Mouse (Mus musculus) hindbrain, embryonic 15.5 days (tissue): ENCODE measurements around the gene Adgrb3. TPM values are rescaled to one million over a fixed set of nuclear protein-coding genes. Genes with fewer than 3 reads are reported as not detected.

Experiments
- ATAC-seq: fragments of 200-750 bp; cut with Nextera tagmentation; 2 replicates; pipeline ENCODE4 v1.8.0; 2017; ENCODE audit warnings: low read depth, moderate number of reproducible peaks, moderate TSS enrichment; ENCODE audit not compliant: low FRiP score
- H3K27ac ChIP-seq: fragments of 300-500 bp; sonication (generic); replicated peaks from 2 replicates; pipeline ENCODE4 v1.5.1; 2015; ENCODE audit warnings: mild to moderate bottlenecking, inconsistent platforms
- H3K27me3 ChIP-seq: fragments of 300-500 bp; sonication (generic); 2 replicates; pipeline ENCODE4 v1.6.1; 2015; ENCODE audit warnings: control low read depth, inconsistent platforms
- H3K36me3 ChIP-seq: fragments of 300-500 bp; sonication (generic); 2 replicates; pipeline ENCODE4 v1.6.1; 2015; ENCODE audit warnings: control low read depth, inconsistent platforms
- H3K4me1 ChIP-seq: fragments of 300-500 bp; sonication (generic); replicated peaks from 2 replicates; pipeline ENCODE4 v1.6.1; 2015; ENCODE audit warnings: control low read depth, inconsistent platforms
- H3K4me2 ChIP-seq: fragments of 300-500 bp; sonication (generic); 2 replicates; pipeline ENCODE4 v1.6.1; 2015; ENCODE audit warnings: moderate library complexity, mild to moderate bottlenecking, inconsistent platforms
- H3K4me3 ChIP-seq: fragments of 300-500 bp; sonication (generic); 2 replicates; pipeline ENCODE4 v1.5.1; 2015; ENCODE audit warnings: mild to moderate bottlenecking, inconsistent platforms
- H3K9ac ChIP-seq: fragments of 300-500 bp; sonication (generic); 2 replicates; pipeline ENCODE4 v1.6.1; 2015; ENCODE audit warnings: inconsistent platforms
- H3K9me3 ChIP-seq: fragments of 300-500 bp; sonication (generic); 2 replicates; pipeline ENCODE4 v1.6.1; 2016; ENCODE audit warnings: control low read depth, inconsistent platforms
- WGBS: fragments of 180-500 bp; shearing (Covaris S2); methylation state at CpG from one replicate; pipeline ENCODE4 v1.1.7; 2015; 5-methylcytosine and 5-hydroxymethylcytosine counted together
- polyA plus RNA-seq: library from polyadenylated mRNA; unstranded; fragments of >200 nt; fragmentation: Nextera tagmentation; extraction: Ambion mirVana; gene quantifications from 2 replicates; pipeline ENCODE4 v1.2.1, GENCODE M21; 2015

Adgrb3 gene
- polyA plus RNA-seq, 1 experiment from 2014 or later = 52.4 TPM

- Histone ChIP-seq H3K4me3 (no peak overlapping the region), H3K4me1 (peaks cover 22% of the 10 kb centered on the region), H3K27ac (peak overlapping the region; percentile 76), H3K4me2 (peak overlapping the region; percentile 12), H3K36me3 (no peaks in the 10 kb centered on the region), H3K27me3 (no peaks in the 10 kb centered on the region), H3K9ac (no peak overlapping the region), H3K9me3 (no peaks in the 10 kb centered on the region)
- WGBS = 32% methylated on average over 11 of the region's 11 CpGs
- ATAC-seq = peak; percentile 66
Observed at GRCm38 (mm10) chr1:25166036-25166796, 663.3 kb downstream of the Adgrb3 start.

GRCm38 (mm10) chr1:25163561-25163960, 665.9 kb downstream of the Adgrb3 start:
- H3K4me3 ChIP-seq = no peak overlapping the region
- no peak overlapping the region for H3K27ac ChIP-seq
- H3K4me2 ChIP-seq = no peak overlapping the region
- no peaks in the 10 kb centered on the region for H3K36me3 ChIP-seq
- H3K27me3 ChIP-seq = no peaks in the 10 kb centered on the region
- WGBS = 78% methylated on average over 6 of the region's 6 CpGs
- H3K9me3 ChIP-seq = no peaks in the 10 kb centered on the region
- no peak for ATAC-seq
- peaks cover 22% of the 10 kb centered on the region for H3K4me1 ChIP-seq
- H3K9ac ChIP-seq = no peak overlapping the region

GRCm38 (mm10) chr1:25146206-25146605, 683.3 kb downstream of the Adgrb3 start:
- ATAC-seq = no peak
- Histone ChIP-seq H3K4me3 (no peak overlapping the region), H3K27me3 (no peaks in the 10 kb centered on the region), H3K9me3 (no peaks in the 10 kb centered on the region), H3K9ac (no peak overlapping the region), H3K4me2 (no peak overlapping the region), H3K27ac (no peak overlapping the region), H3K4me1 (no peaks in the 10 kb centered on the region), H3K36me3 (no peaks in the 10 kb centered on the region)
- WGBS = 87% methylated on average over 3 of the region's 3 CpGs

- Histone ChIP-seq H3K27me3 (no peaks in the 10 kb centered on the region), H3K4me3 (no peak overlapping the region), H3K9me3 (no peaks in the 10 kb centered on the region), H3K36me3 (no peaks in the 10 kb centered on the region), H3K27ac (0 out of 2 replicates have a peak overlapping the region, but pooled peaks have one; percentile 12), H3K4me1 (0 out of 2 replicates have a peak, but pooled peaks cover 2% of the 10 kb centered on the region), H3K9ac (no peak overlapping the region), H3K4me2 (no peak overlapping the region)
- 56% methylated on average over 4 of the region's 4 CpGs for WGBS
- ATAC-seq = no peak
Observed at GRCm38 (mm10) chr1:25132150-25132824, 697.2 kb downstream of the Adgrb3 start.

GRCm38 (mm10) chr1:25115512-25115911, 714.0 kb downstream of the Adgrb3 start:
- H3K4me2 ChIP-seq = no peak overlapping the region
- H3K9ac ChIP-seq = no peak overlapping the region
- H3K4me3 ChIP-seq = no peak overlapping the region
- H3K9me3 ChIP-seq = no peaks in the 10 kb centered on the region
- H3K4me1 ChIP-seq = no peaks in the 10 kb centered on the region
- no peak overlapping the region for H3K27ac ChIP-seq
- no peaks in the 10 kb centered on the region for H3K27me3 ChIP-seq
- H3K36me3 ChIP-seq = peaks cover 6% of the 10 kb centered on the region
- peak; percentile 30; the same call in 1 of the 2 replicates for ATAC-seq
- 80% methylated on average over 11 of the region's 11 CpGs for WGBS

GRCm38 (mm10) chr1:25107500-25108101, 721.9 kb downstream of the Adgrb3 start:
- no peak overlapping the region for H3K4me2 ChIP-seq
- H3K4me1 ChIP-seq = peaks cover 16% of the 10 kb centered on the region
- H3K36me3 ChIP-seq = peaks cover 6% of the 10 kb centered on the region
- no peak overlapping the region for H3K9ac ChIP-seq
- 36% methylated on average over 3 of the region's 3 CpGs for WGBS
- no peaks in the 10 kb centered on the region for H3K9me3 ChIP-seq
- H3K27ac ChIP-seq = peak overlapping the region; percentile 63
- no peaks in the 10 kb centered on the region for H3K27me3 ChIP-seq
- ATAC-seq = peak; percentile 72; the same call in 1 of the 2 replicates
- H3K4me3 ChIP-seq = no peak overlapping the region

GRCm38 (mm10) chr1:25106679-25107078, 722.8 kb downstream of the Adgrb3 start:
- 72% methylated on average over 6 of the region's 6 CpGs for WGBS
- H3K4me2 ChIP-seq = no peak overlapping the region
- H3K4me1 ChIP-seq = peaks cover 16% of the 10 kb centered on the region
- H3K4me3 ChIP-seq = no peak overlapping the region
- H3K9me3 ChIP-seq = no peaks in the 10 kb centered on the region
- peaks cover 6% of the 10 kb centered on the region for H3K36me3 ChIP-seq
- no peak for ATAC-seq
- peak overlapping the region; percentile 63 for H3K27ac ChIP-seq
- H3K27me3 ChIP-seq = no peaks in the 10 kb centered on the region
- no peak overlapping the region for H3K9ac ChIP-seq

GRCm38 (mm10) chr1:25105367-25105766, 724.1 kb downstream of the Adgrb3 start:
- Histone ChIP-seq H3K4me2 (no peak overlapping the region), H3K27ac (no peak overlapping the region), H3K36me3 (peaks cover 6% of the 10 kb centered on the region), H3K9me3 (no peaks in the 10 kb centered on the region), H3K4me1 (peaks cover 16% of the 10 kb centered on the region), H3K27me3 (no peaks in the 10 kb centered on the region), H3K4me3 (no peak overlapping the region), H3K9ac (no peak overlapping the region)
- ATAC-seq = peak; percentile 63; the same call in 1 of the 2 replicates
- 53% methylated on average over 4 of the region's 4 CpGs for WGBS

- 0 out of 2 replicates have a peak, but pooled peaks have one; percentile 15 for ATAC-seq
Observed at GRCm38 (mm10) chr1:25088010-25088719, 741.3 kb downstream of the Adgrb3 start.

GRCm38 (mm10) chr1:25085616-25086372, 743.7 kb downstream of the Adgrb3 start:
- H3K9ac ChIP-seq = 0 out of 2 replicates have a peak overlapping the region, but pooled peaks have one; percentile 3
- WGBS = 47% methylated on average over 14 of the region's 14 CpGs

More at GRCm38 (mm10) chr1:25088010-25088719, 741.3 kb downstream of the Adgrb3 start:
- 14% methylated on average over 5 of the region's 5 CpGs for WGBS
- Histone ChIP-seq H3K4me1 (peaks cover 22% of the 10 kb centered on the region), H3K27ac (peak overlapping the region; percentile 52; the same call in 1 of the 2 replicates), H3K4me3 (no peak overlapping the region), H3K9me3 (no peaks in the 10 kb centered on the region), H3K4me2 (no peak overlapping the region), H3K36me3 (no peaks in the 10 kb centered on the region), H3K9ac (no peak overlapping the region), H3K27me3 (no peaks in the 10 kb centered on the region)

GRCm38 (mm10) chr1:25082377-25082776, 747.1 kb downstream of the Adgrb3 start:
- H3K27me3 ChIP-seq = no peaks in the 10 kb centered on the region
- H3K4me3 ChIP-seq = no peak overlapping the region
- peaks cover 17% of the 10 kb centered on the region; the same call in 1 of the 2 replicates for H3K4me1 ChIP-seq
- H3K27ac ChIP-seq = 0 out of 2 replicates have a peak overlapping the region, but pooled peaks have one; percentile 18
- ATAC-seq = 0 out of 2 replicates have a peak, but pooled peaks have one; percentile 17
- no peak overlapping the region for H3K9ac ChIP-seq
- 45% methylated on average over 8 of the region's 8 CpGs for WGBS
- H3K36me3 ChIP-seq = no peaks in the 10 kb centered on the region
- H3K4me2 ChIP-seq = no peak overlapping the region
- no peaks in the 10 kb centered on the region for H3K9me3 ChIP-seq

More at GRCm38 (mm10) chr1:25085616-25086372, 743.7 kb downstream of the Adgrb3 start:
- H3K27ac ChIP-seq = peak overlapping the region; percentile 67
- H3K4me3 ChIP-seq = no peak overlapping the region
- peak; percentile 77 for ATAC-seq
- H3K9me3 ChIP-seq = no peaks in the 10 kb centered on the region
- peak overlapping the region; percentile 11; the same call in 1 of the 2 replicates for H3K4me2 ChIP-seq
- H3K27me3 ChIP-seq = no peaks in the 10 kb centered on the region
- H3K36me3 ChIP-seq = no peaks in the 10 kb centered on the region
- peaks cover 25% of the 10 kb centered on the region for H3K4me1 ChIP-seq
